Mouse (Mus musculus) heart, adult 2 months (tissue): ENCODE data around the gene Nrxn2.

Experiments used
- CTCF ChIP-seq: fragments of 200-600 bp; IDR thresholded peaks from 2 replicates; pipeline ENCODE4 v1.8.1; 2022; ENCODE audit warnings: antibody characterized with exemption, mild to moderate bottlenecking, moderate library complexity
- EP300 ChIP-seq: fragments of 200-500 bp; IDR thresholded peaks from 2 replicates; pipeline ENCODE4 v1.6.1; 2011; ENCODE audit warnings: low read depth, low read length, control low read depth; ENCODE audit not compliant: insufficient read depth
- POLR2A ChIP-seq: fragments of 200-500 bp; IDR thresholded peaks from 2 replicates; pipeline ENCODE4 v1.6.1; 2011; ENCODE audit warnings: mild to moderate bottlenecking, low read depth, low read length, control low read depth; ENCODE audit not compliant: insufficient read depth

- no peak for TF ChIP-seq CTCF
- TF ChIP-seq POLR2A = no peak
- no peak for TF ChIP-seq EP300
Measured at GRCm38 (mm10) chr19:6485059-6485630, 66.6 kb downstream of the Nrxn2 start.
